Mouse (Mus musculus) erythroid progenitor cell, adult 5-6 weeks (primary cell): ENCODE data around the gene Epgn. TPM values are rescaled to one million over a fixed set of nuclear protein-coding genes. Genes with fewer than 3 reads are reported as not detected.

Experiments
- ATAC-seq: replicated peaks from 2 replicates; pipeline ENCODE4 v1.8.0; 2016; ENCODE audit warnings: moderate number of reproducible peaks, mild to moderate bottlenecking, moderate TSS enrichment, inconsistent platforms; ENCODE audit not compliant: poor library complexity, low FRiP score, severe bottlenecking
- total RNA-seq, 2 experiments: library from RNA; stranded (forward) in 1 of 2; stranded (reverse) in 1 of 2; fragments of 150-400 nt in 1 of 2; fragments of 186-747, 209-891 nt in 1 of 2; gene quantifications; 2 replicates each; pipeline versions ENCODE4 v1.2.3 to v1.2.4; 2015 to 2017; ENCODE audit warnings: low replicate concordance in 2 of 2

Epgn gene
- total RNA-seq (2015; ENCODE audit: low replicate concordance) (not detected in 2 replicates), total RNA-seq (2017; ENCODE audit: low replicate concordance) (not detected in 2 replicates)

DNA sequence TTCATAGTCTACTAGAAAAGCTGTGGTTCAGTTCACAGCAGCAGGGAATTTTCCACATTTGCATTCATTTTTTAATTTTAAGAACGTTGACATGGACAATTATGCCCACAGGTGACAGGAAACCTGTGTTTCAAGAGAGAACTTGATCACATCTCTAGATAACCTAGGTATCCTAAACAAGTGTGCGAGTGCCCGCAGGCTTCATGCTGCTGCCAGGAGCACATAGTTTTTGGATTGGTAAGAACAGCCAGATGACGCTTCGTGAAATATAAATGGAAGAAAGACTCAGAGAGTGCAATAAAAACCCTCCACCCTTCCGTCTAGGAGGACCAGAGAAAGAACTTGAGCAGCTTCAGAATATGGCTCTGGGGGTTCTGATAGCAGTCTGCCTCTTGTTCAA, at the start of gene Epgn:
Epgn (plus strand) TSS at position 301 of the 400 bp plus-strand sequence.
- ATAC-seq = no peak

DNA sequence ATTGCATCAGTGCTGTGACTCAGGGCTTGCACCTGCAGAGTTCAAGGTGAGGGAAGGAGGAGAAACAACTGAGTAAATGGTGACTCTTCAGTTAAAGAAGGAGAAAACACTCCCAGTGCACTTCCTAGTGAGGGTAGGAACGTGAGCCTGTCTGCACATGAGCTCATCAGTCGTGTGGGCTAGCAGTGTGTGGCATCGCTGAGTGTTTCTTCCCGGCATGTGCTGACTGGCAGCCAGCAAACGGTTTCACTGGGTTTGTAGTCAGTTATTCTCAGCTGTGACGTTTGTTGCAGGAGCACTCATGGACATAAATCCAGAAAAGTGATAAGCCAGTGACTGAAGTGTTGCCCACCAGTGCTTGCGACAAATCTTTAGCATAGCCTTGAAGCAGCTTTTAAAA, 47.0 kb upstream of the Epgn start:
- no peak for ATAC-seq

DNA sequence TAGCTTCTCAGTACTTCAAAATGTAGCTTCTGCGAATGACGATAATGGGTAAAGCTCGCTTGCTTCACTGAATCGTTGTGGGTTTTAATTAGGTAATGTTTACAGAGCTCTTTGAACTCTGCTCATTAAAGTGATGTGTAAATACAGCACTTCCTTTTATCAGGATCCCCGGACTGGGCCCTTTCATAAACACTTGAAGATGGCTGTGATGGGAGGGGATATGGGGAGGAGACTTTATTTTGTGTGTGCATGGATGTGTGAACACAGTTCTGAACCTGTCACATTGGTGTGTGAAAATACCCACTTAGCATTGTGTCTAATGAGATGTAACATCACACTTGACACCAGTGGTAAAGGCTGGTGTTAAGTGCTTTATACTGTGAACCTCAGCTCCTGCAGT, 39.7 kb upstream of the Epgn start:
- no peak for ATAC-seq

DNA sequence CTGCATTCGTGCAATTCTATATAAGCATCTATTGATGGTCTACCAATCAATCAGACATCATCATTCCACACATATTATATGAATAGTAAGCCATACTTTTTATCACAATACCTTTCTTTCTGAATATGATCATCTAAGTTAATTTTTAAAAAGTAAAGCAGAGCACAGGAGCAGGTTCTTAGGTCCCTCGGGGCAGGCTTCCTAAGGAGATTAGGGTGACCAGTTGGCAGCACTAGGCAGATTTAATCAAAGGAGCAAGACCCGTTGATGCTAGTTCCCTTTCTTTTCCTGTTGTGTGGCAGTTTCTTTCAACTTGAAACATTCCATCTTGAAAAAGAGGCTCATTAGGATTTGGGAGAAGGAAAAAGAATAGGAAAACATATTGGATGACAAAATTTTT, 39.1 kb upstream of the Epgn start:
- ATAC-seq = no peak

DNA sequence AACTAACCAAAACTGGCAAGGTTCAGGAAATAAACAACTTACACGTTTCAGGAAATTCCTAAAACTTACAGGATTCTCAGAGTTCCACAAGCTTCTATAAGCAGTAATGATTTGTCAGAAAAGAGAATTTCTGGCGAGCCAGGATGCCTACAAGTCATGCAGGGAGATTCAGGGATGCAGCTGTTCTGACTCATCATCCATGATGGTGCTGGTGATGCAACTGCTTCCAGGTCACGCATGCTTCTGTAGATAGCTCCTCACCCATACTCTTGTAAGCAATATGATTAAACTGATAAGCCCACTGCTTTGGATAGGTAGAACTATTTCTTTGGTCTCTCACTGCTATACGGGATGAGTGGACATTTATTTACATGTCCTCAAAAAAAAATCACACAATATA, 38.7 kb upstream of the Epgn start:
- no peak for ATAC-seq

DNA sequence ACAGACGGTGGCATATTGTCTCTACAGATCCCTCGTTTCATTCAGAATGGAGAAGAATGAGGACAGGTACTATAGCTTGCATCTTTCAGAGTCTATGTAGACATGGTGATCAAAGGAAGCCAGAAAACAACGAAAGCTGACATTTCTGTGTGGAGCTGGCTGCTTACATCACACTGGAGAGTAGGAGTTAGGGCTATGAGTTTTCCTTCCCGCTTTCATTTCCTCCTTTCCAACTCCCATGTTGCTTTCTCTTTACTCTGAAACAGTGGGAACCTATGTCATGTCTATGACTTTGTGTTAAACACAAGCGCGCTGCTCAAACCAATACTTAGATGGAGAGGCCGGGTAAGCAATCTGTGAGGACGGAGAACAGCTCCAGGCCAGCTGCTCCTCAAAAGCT, 27.3 kb upstream of the Epgn start:
- ATAC-seq = no peak

DNA sequence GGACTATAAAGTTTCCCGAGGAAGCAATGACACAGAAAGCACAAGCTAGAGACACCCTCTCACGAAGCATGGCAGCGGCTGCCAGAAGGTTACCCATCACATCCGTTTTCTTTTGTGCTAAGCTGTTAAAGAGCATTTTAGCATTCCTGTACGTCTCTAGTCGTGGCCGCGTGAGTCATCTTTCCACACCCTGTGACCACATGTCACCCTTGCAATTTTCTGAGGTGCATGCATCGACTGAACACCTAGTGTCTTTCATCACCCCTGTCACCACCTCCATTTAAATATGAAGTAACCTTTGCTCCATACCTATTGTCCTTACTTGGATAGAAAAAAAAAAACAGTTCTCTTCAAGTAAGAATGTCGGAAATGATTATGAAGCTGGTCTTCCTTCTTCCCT, 12.0 kb upstream of the Epgn start:
- ATAC-seq = no peak

DNA sequence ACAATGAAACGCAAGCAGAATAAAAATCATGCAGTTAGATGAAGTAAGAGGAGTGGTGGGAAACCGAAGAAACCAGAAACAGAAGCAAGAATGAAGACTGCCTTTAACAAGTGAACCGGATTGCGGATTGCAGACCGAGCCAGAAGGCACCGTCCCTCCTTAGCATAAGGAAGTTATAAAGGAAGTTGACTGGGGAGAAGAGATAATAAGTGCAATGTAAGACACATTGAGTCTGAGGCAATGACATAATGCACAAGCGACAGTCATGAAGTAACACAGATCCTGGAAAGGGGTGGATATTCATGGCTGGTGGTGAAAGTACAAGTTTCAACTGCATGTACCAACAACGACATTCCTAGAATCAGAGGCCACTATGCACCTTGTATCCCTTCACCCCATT, 4.2 kb upstream of the Epgn start:
- ATAC-seq = no peak

DNA sequence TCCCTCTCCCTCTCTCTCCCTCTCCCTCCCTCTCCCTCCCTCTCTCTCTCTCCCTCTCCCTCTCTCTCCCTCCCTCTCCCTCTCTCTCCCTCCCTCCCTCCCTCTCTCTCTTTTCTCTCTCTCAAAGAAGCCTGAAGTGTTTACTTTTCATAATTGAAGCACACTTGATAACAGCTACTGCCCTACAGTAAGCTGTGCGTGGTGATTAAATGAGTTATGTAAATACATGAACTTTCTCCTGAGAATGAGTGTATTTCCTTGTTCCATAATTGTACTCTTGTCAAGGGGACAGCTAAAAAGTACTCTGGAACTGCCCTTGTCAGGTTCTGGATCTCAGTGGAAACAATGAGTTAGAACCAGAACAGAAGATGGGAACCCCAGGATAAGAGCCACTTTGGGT, 576 bp downstream of the Epgn start:
- ATAC-seq = no peak

DNA sequence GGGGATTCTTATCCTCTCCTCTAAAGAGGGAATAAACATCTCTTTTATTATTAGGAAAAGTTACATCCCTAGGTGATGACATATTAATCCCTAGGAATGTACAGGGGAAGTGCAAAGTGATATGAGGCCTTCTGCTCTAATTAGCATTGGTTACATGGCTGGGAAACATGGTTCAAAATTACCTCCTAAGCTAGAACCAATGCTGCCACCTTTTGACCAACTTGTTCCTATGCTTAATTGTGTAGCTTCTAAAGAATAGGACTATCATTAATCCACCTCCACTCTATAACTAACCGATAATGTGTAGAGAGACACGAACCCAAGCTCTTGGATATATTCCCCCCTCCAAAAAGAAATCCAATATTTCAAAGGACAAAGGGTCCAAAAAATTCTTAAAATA, 3.4 kb downstream of the Epgn start:
- ATAC-seq = no peak

DNA sequence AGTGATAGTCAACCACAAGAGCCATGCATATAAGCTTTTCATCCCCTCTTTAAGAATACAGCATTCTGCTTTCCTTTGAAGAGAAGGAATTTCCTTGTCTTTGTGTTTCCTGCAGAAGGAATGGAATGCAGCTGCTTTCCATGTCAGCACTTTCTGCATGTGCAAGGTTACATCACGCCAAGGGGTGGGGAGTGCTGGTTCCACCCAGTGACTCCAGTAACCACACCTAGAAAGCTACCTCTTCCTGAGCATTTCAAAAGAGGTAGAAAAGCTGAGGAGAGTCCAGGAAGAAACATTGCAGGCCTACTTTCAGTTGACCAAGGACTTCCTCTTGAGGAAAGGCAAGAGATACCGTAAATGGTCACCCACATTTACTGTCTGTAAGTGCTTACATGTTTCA, 8.1 kb downstream of the Epgn start:
- no peak for ATAC-seq

DNA sequence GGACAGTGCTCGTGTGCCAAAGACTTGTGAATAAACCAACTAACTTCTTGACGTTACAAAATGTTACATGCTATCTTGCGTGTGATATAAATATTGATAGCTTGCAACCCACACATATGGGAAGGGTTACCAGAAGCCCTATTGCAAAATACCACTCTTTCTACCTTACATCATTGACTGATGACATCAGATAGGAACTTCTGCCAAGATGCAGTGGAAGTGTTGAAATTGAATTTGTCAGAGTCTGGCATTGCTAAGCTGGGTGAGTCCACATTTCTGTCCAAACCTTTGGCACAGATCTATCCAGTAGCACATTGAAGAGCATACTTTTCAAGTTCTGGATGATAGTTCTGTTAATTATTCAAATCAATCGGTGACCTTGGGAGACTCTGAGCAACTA, 9.4 kb downstream of the Epgn start:
- ATAC-seq = no peak

DNA sequence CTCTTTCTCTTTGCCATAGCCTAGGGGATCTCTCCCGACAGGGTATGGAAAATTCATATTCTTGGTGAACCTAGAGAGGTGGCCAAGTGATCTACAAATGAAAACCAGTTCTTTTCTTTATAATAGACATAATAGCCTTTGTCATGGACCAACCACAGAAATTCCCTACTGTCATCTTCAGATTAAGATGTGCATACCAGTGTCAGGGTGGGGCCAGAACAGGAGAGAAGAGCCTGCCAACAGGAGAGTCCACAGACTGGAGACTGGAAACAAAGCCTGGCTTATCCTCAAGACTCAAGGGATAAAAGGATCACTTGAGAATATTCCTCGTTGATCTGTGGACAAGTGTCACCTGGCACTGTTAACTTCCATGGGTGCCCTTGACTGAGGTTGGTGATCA, 10.5 kb downstream of the Epgn start:
- no peak for ATAC-seq

DNA sequence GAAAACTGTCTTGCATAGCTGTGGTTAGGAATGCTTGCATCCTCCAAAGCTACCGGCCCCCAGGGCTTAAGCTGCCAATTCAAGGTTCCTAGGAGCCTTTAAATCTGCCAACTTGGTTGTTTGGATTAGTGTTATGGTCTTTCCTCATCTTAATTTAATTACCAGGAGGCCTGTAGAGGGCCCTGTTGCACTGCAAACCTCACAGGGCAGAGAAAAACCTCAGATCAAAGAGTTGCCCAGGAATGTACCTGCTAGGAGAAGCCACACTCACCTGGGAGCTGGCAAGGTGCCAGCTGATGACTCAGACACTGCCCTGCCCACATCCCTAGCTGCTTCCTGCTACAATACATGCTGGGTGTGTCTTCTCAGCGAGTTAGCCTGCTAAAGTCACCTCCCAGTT, 11.3 kb downstream of the Epgn start:
- no peak for ATAC-seq

DNA sequence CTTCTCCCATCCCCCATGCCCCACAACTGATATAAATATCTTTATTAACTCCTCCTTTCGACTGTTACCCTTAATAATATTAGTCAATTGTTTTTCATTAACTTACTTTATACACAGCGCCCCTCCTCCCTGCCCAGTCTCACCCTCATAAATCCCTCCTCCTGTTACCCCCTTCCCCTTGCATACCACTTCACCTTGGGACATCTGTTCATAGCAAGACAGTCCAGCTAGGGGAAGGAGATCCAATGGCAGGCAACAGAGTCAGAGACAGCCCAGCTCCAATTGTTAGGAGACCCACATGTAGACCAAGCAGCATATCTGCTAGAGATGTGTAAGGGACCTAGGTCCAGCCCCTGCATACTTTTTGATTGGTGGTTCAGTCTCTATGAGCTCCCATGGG, 11.7 kb downstream of the Epgn start:
- ATAC-seq = no peak

DNA sequence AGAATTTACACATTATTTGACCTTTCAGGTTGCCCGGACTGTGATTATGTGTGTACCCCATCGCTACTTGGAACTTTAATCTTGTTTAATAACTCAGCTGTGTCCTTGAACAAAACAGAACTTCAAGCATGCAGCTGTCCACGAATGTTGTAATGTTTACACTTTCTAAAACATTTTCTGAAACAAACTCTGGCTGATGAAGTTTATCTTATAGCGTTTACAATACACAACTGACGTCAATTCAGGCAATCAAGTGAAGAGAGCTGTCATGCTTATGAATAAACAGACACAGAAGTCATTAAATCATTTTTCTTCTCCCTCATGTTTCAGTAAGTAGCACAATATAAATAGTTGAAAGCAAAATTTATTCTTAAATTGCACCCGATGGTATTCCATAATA, 20.7 kb downstream of the Epgn start:
- ATAC-seq = no peak

DNA sequence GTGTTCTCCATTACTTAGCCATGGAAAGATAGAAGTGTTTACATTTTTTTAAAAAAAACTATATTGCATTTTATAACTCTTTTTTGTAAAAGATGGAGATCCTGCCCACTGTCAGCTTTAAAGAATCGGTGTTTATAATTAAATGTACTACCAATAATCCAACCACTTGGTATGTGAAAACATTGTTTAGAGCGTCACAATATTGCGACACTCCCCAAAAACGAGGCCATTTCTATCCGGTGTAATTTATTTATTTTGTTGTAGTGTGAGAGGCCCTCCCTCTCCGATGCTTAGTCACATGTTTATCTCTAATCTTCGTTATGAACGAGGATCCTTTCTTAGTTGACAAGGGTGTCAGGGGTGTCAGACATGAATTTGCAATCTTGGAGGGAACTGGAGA, 21.1 kb downstream of the Epgn start:
- ATAC-seq = no peak

DNA sequence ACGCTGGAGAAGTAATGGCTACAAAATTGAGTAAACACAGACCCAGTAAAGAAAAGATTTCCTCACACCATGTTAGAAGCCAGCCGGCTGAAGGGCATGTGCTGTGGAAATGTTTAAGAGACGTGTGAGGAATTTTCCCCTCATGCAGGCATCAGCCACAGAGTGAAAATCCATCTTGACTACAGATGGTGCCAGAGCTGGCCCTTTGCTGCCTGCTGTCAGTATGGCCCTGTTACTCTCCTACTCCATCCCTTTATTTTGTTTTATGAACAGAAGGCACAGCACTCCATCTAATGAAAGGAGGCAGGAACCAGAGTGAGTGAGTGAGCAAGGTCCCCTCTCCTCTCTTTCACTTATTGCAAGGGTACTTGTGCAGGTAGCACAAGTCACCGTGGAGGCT, 45.1 kb downstream of the Epgn start:
- no peak for ATAC-seq

DNA sequence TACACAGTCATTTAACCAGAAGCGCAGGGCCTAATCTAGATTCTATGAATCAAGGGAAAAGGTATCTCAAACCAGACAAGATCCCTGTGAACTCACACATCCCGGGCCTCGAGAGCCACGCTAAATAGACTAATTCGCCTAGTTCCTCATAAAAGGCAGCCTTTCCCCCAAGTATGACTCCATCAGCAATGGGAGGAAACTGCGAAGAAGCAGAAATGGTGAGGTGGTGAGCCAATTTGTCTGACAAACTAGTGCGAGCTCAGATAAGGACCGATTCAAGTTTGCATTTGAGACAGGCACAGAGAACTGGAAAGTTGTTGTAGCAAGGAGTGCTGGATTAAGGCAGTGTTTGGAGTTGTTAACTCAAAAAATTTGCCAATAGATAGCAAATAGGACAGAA, 46.4 kb downstream of the Epgn start:
- ATAC-seq = no peak

DNA sequence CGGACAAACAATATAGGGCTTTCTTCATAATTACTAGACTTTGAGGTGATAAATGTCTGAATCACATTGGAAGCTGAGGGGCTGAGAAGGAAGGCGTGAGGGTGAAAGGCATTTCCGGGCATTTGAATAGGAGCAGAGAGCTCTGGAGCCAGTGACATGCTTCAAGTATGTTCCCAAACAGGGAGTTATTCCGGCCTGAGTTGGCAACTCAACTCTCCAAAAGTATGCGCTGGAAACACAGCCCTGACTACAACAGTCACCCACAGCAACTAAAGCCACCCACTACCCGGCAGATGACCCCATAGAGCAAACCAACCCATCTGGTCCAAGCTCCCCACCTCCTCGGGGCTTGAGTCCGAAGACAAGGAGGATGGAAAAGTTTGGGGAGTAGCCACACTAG, 46.8 kb downstream of the Epgn start:
- ATAC-seq = no peak

DNA sequence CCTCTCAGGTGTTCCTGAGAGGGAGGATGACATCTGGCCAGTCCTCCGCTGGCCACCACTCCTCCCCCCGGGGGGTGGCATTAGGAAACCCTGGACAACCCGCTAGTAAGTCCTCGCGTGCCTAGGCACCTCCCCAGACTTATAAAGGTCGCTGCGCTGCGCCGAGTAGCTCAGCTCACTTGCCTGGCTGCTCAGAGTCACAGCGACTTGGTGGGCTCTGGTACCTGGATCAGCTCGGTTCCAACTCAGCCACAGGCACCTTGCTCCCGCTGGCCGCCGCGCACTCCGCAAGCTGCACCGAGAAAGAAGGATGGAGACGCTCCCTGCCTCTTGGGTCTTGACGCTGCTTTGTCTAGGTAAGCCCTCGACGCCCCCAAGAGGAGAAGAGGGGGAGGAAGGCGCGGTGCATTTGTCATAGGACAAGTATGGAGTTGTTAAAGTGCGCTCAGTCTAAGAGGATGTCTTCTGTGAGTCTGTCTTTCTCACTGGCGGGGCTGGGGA, 47.2 kb downstream of the Epgn start, which contains the start of gene Ereg:
Ereg (plus strand) TSS at position 173 of the 501 bp plus-strand sequence.
- ATAC-seq = no peak

DNA sequence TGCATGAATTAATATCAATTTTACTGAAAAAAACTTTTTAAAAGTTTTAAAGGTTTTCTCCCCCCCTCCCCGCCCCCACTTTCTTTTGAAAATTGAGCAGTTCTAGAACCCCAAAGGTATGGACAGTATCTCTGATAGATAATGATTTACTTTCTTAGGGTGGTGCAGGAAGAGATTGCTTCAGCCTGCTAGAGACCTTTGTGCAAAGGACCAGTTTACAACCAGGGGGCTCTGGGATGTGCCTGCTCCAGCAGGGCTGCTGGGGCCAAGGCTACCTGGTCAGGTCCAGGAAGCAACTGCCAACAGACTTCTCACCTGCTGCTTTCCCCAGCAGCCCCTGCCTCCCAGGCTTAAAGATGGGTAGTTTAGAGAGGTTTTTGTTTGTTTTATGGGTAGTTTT, 47.8 kb downstream of the Epgn start:
- ATAC-seq = no peak

DNA sequence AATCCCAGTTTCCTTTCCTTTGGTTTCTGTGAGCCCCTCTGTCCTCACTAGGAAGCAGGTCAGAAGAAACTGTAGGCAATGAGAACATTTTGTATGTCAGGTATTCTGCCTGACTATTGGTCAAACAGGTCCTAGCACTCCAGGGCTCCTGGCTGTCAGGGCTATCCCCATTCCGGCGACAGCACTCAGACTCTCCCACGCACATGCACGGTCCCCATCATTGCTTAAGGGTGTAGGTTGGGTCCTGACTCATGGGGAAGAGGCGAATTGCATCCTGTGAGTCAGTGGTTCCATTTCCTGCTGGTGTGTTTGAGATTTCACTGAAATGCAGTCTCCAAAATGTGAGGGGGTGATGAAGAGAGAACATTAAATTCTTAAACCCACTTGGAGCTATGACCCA, 55.8 kb downstream of the Epgn start:
- no peak for ATAC-seq
